Mouse (Mus musculus) midbrain, embryonic 15.5 days (tissue): Measurements from ENCODE around the gene Eef2. TPM values are rescaled to one million over a fixed set of nuclear protein-coding genes. Genes with fewer than 3 reads are reported as not detected.

Source experiments
- ATAC-seq: fragments of 200-750 bp; cut with Nextera tagmentation; replicated peaks from 2 replicates; pipeline ENCODE4 v1.8.0; 2017; ENCODE audit warnings: moderate TSS enrichment
- H3K27ac ChIP-seq: fragments of 300-500 bp; sonication (generic); 2 replicates; pipeline ENCODE4 v1.5.1; 2015; ENCODE audit warnings: mild to moderate bottlenecking, inconsistent platforms
- H3K27me3 ChIP-seq: fragments of 300-500 bp; sonication (generic); replicated peaks from 2 replicates; pipeline ENCODE4 v1.6.1; 2015; ENCODE audit warnings: inconsistent platforms
- H3K36me3 ChIP-seq: fragments of 300-500 bp; sonication (generic); replicated peaks from 2 replicates; pipeline ENCODE4 v1.6.1; 2015; ENCODE audit warnings: inconsistent platforms
- H3K4me1 ChIP-seq: fragments of 300-500 bp; sonication (generic); 2 replicates; pipeline ENCODE4 v1.6.1; 2015; ENCODE audit warnings: inconsistent platforms
- H3K4me2 ChIP-seq: fragments of 300-500 bp; sonication (generic); 2 replicates; pipeline ENCODE4 v1.6.1; 2015; ENCODE audit warnings: inconsistent platforms, mild to moderate bottlenecking, moderate library complexity
- H3K4me3 ChIP-seq: fragments of 300-500 bp; sonication (generic); 2 replicates; pipeline ENCODE4 v1.5.1; 2015; ENCODE audit warnings: mild to moderate bottlenecking, inconsistent platforms
- H3K9ac ChIP-seq: fragments of 300-500 bp; sonication (generic); 2 replicates; pipeline ENCODE4 v1.6.1; 2015; ENCODE audit warnings: mild to moderate bottlenecking, inconsistent platforms
- H3K9me3 ChIP-seq: fragments of 300-500 bp; sonication (generic); 2 replicates; pipeline ENCODE4 v1.6.1; 2016; ENCODE audit warnings: inconsistent platforms
- WGBS: fragments of 180-500 bp; shearing (Covaris S2); methylation state at CpG from one replicate; pipeline ENCODE4 v1.1.7; 2015; ENCODE audit warnings: mixed read lengths; 5-methylcytosine and 5-hydroxymethylcytosine counted together
- polyA plus RNA-seq: library from polyadenylated mRNA; unstranded; fragments of >200 nt; fragmentation: Nextera tagmentation; extraction: Ambion mirVana; gene quantifications from 2 replicates; pipeline ENCODE4 v1.2.1, GENCODE M21; 2015

Eef2 gene
- polyA plus RNA-seq = 588 and 606 TPM in 2 replicates

GRCm38 (mm10) chr10:81176466-81177271 lies at the start of gene Eef2:
TSS of gene Eef2 (plus strand) at chr10:81176631.
- under 1% methylated on average over 77 of the region's 77 CpGs for WGBS
- H3K36me3 ChIP-seq = peaks cover 42% of the 10 kb centered on the region
- peak within 1 kb of the TSS; percentile 94 for H3K9ac ChIP-seq
- H3K9me3 ChIP-seq = no peaks in the 10 kb centered on the region
- H3K27ac ChIP-seq = peak within 1 kb of the TSS; percentile 94
- H3K4me1 ChIP-seq = peaks cover 55% of the 10 kb centered on the region
- H3K4me3 ChIP-seq = peak within 1 kb of the TSS; percentile 96
- no peaks in the 10 kb centered on the region for H3K27me3 ChIP-seq
- peak within 1 kb of the TSS; percentile 91 for H3K4me2 ChIP-seq
- peak; percentile 77 for ATAC-seq

- no peak for ATAC-seq
- H3K36me3 ChIP-seq = no peaks in the 10 kb centered on the region
- H3K4me2 ChIP-seq = no peak overlapping the region
- H3K9me3 ChIP-seq = no peaks in the 10 kb centered on the region
- no peak overlapping the region for H3K9ac ChIP-seq
- under 1% methylated on average over 16 of the region's 16 CpGs for WGBS
- peaks cover 33% of the 10 kb centered on the region for H3K27me3 ChIP-seq
- H3K4me1 ChIP-seq = peaks cover 32% of the 10 kb centered on the region
- no peak overlapping the region for H3K4me3 ChIP-seq
- no peak overlapping the region for H3K27ac ChIP-seq
Measured at GRCm38 (mm10) chr10:81134181-81134587, 42.2 kb upstream of the Eef2 start.

- under 1% methylated on average over 41 of the region's 41 CpGs for WGBS
- Histone ChIP-seq H3K27ac (peak within 1 kb of the TSS; percentile 90), H3K27me3 (peaks cover 24% of the 10 kb centered on the region), H3K4me3 (peak within 1 kb of the TSS; percentile 87), H3K4me1 (peaks cover 35% of the 10 kb centered on the region), H3K9me3 (no peaks in the 10 kb centered on the region), H3K4me2 (peak within 1 kb of the TSS; percentile 92), H3K9ac (peak within 1 kb of the TSS; percentile 81), H3K36me3 (no peaks in the 10 kb centered on the region)
- ATAC-seq = no peak
Measured at GRCm38 (mm10) chr10:81134966-81135681, 41.3 kb upstream of the Eef2 start, which contains the start of gene Zbtb7a. TSS of gene Zbtb7a (plus strand) at chr10:81135220.

GRCm38 (mm10) chr10:81135831-81136705 lies 40.4 kb upstream of the Eef2 start:
- H3K4me1 ChIP-seq = peaks cover 44% of the 10 kb centered on the region
- H3K4me2 ChIP-seq = peak overlapping the region; percentile 92
- peaks cover 23% of the 10 kb centered on the region for H3K27me3 ChIP-seq
- under 1% methylated on average over 69 of the region's 86 CpGs for WGBS
- peak overlapping the region; percentile 87 for H3K4me3 ChIP-seq
- no peaks in the 10 kb centered on the region for H3K36me3 ChIP-seq
- H3K9me3 ChIP-seq = no peaks in the 10 kb centered on the region
- H3K9ac ChIP-seq = peak overlapping the region; percentile 81
- ATAC-seq = peak; percentile 21
- H3K27ac ChIP-seq = peak overlapping the region; percentile 90

GRCm38 (mm10) chr10:81136706-81137231 lies 39.7 kb upstream of the Eef2 start:
- peak overlapping the region; percentile 92 for H3K4me2 ChIP-seq
- H3K4me1 ChIP-seq = peaks cover 51% of the 10 kb centered on the region
- H3K27ac ChIP-seq = peak overlapping the region; percentile 90
- WGBS = under 1% methylated on average over 43 of the region's 50 CpGs
- ATAC-seq = peak; percentile 58
- peak overlapping the region; percentile 87 for H3K4me3 ChIP-seq
- no peaks in the 10 kb centered on the region for H3K9me3 ChIP-seq
- peak overlapping the region; percentile 81 for H3K9ac ChIP-seq
- peaks cover 23% of the 10 kb centered on the region for H3K27me3 ChIP-seq
- H3K36me3 ChIP-seq = no peaks in the 10 kb centered on the region

- Histone ChIP-seq H3K9ac (peak overlapping the region; percentile 81), H3K36me3 (no peaks in the 10 kb centered on the region), H3K27ac (peak overlapping the region; percentile 90), H3K4me1 (peaks cover 57% of the 10 kb centered on the region), H3K9me3 (no peaks in the 10 kb centered on the region), H3K4me3 (peak overlapping the region; percentile 87), H3K27me3 (peaks cover 23% of the 10 kb centered on the region), H3K4me2 (peak overlapping the region; percentile 92)
- ATAC-seq = peak; percentile 90
- WGBS = under 1% methylated on average over 79 of the region's 89 CpGs
Measured at GRCm38 (mm10) chr10:81137252-81138130, 38.9 kb upstream of the Eef2 start.

GRCm38 (mm10) chr10:81138131-81138782 lies 38.2 kb upstream of the Eef2 start:
- Histone ChIP-seq H3K36me3 (no peaks in the 10 kb centered on the region), H3K27ac (peak overlapping the region; percentile 78), H3K27me3 (peaks cover 18% of the 10 kb centered on the region), H3K9ac (peak overlapping the region; percentile 75), H3K4me3 (peak overlapping the region; percentile 87), H3K4me1 (peaks cover 61% of the 10 kb centered on the region), H3K9me3 (no peaks in the 10 kb centered on the region), H3K4me2 (peak overlapping the region; percentile 84)
- WGBS = 3% methylated on average over 21 of the region's 24 CpGs
- ATAC-seq = peak; percentile 0; the same call in 1 of the 2 replicates

- no peaks in the 10 kb centered on the region for H3K9me3 ChIP-seq
- 60% methylated on average over 11 of the region's 11 CpGs for WGBS
- H3K36me3 ChIP-seq = peaks cover 2% of the 10 kb centered on the region
- H3K4me2 ChIP-seq = peak overlapping the region; percentile 84
- H3K27ac ChIP-seq = peak overlapping the region; percentile 78
- H3K4me1 ChIP-seq = peaks cover 61% of the 10 kb centered on the region
- peak overlapping the region; percentile 87 for H3K4me3 ChIP-seq
- H3K27me3 ChIP-seq = peaks cover 15% of the 10 kb centered on the region
- ATAC-seq = no peak
- H3K9ac ChIP-seq = peak overlapping the region; percentile 75
Measured at GRCm38 (mm10) chr10:81138821-81139528, 37.5 kb upstream of the Eef2 start.

- H3K4me3 ChIP-seq = peak overlapping the region; percentile 87; the same call in 1 of the 2 replicates
Measured at GRCm38 (mm10) chr10:81139529-81139846, 36.9 kb upstream of the Eef2 start.

GRCm38 (mm10) chr10:81140005-81140404 lies 36.4 kb upstream of the Eef2 start:
- H3K27me3 ChIP-seq = peaks cover 5% of the 10 kb centered on the region
- ATAC-seq = no peak
- no peaks in the 10 kb centered on the region for H3K9me3 ChIP-seq
- 71% methylated on average over 8 of the region's 8 CpGs for WGBS
- H3K4me3 ChIP-seq = no peak overlapping the region
- H3K4me1 ChIP-seq = peaks cover 59% of the 10 kb centered on the region
- 0 out of 2 replicates have a peak overlapping the region, but pooled peaks have one; percentile 84 for H3K4me2 ChIP-seq
- peaks cover 12% of the 10 kb centered on the region for H3K36me3 ChIP-seq
- peak overlapping the region; percentile 30; the same call in 1 of the 2 replicates for H3K9ac ChIP-seq
- H3K27ac ChIP-seq = no peak overlapping the region

More at GRCm38 (mm10) chr10:81139529-81139846, 36.9 kb upstream of the Eef2 start:
- peaks cover 10% of the 10 kb centered on the region for H3K27me3 ChIP-seq
- no peaks in the 10 kb centered on the region for H3K9me3 ChIP-seq
- H3K4me1 ChIP-seq = peaks cover 61% of the 10 kb centered on the region
- H3K36me3 ChIP-seq = peaks cover 7% of the 10 kb centered on the region
- WGBS = 67% methylated on average over 4 of the region's 4 CpGs
- no peak overlapping the region for H3K27ac ChIP-seq
- H3K9ac ChIP-seq = no peak overlapping the region
- peak overlapping the region; percentile 84; the same call in 1 of the 2 replicates for H3K4me2 ChIP-seq
- ATAC-seq = no peak
